Mouse (Mus musculus) fibroblast of lung, adult 2 months (primary cell): ENCODE measurements around the gene Sugp1.
"Not testable (repeated sequence)": the region's sequence is repeated elsewhere in the genome, so short reads cannot be mapped to it uniquely, and the experiment has no call there.

Experiments used
- DNase-seq: peaks from one replicate; pipeline ENCODE4 v3.0.0-alpha.2; 2011; ENCODE audit warnings: low read depth

Gene Sugp1

DNA sequence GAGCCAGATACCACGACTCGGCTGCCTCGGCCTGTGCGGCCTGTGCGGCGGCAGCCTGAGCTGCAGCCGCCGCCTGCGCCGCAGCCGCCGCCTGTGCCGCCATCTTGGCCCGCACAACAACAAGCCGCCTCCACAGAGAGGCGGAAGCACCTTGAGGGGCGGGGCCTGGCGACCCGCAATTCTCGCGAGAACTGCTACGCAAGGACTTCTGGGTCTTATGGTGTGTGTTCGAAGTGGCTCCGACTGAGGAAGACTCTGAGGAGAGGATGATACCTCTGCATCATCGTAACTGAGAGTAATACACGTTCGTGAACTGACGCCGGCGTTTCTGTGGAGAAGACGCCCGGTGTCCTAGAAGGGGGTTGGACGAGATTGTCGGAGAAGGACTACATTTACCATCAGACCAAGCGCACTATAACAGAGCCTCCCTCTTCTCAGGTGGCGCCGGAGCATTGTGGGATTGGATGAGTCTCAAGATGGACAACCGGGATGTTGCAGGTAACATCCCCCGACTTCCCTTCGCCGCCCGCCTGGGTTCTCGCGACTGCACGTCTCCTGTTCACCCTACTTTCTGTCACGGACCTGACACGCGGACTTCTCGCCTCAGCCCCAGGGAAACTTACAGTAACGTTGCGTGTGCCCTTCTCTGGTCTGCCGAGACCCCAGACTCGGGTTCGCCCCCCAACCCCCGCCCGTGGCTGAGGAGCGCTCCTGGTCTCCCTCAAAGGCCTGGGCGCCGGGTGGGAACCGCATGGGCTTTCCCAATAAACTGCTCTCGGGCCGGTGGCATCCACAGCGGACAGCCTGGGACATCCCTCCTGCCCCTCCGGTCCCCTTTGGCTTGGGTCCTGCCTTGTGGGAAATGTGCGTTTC, at the start of gene Sugp1, which contains the start of gene Mau2:
Gene Sugp1, plus strand, starts transcription at position 231 of the 873 bp plus-strand sequence.
Gene Mau2, minus strand, starts transcription at position 152 of the 873 bp plus-strand sequence.
- DNase-seq, result peak; percentile 97

DNA sequence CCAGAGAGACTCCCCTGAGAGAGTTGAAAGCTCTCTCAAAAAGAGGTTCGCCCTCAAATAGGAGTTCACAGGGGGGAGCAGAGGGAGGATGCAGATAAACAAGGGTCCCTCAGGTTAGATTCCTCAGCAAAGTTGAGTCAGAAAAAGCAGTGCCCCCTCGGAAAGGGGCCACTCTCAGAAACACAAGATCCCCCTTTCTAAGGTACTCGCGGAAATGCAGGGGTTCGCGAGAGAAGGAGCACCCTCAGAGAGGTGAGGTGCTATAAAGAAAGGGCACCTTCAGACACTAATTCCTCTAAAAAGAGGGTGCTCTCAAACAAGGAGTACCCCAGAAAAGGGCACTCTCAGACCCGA, 47.2 kb upstream of the Sugp1 start:
- no peak for DNase-seq

DNA sequence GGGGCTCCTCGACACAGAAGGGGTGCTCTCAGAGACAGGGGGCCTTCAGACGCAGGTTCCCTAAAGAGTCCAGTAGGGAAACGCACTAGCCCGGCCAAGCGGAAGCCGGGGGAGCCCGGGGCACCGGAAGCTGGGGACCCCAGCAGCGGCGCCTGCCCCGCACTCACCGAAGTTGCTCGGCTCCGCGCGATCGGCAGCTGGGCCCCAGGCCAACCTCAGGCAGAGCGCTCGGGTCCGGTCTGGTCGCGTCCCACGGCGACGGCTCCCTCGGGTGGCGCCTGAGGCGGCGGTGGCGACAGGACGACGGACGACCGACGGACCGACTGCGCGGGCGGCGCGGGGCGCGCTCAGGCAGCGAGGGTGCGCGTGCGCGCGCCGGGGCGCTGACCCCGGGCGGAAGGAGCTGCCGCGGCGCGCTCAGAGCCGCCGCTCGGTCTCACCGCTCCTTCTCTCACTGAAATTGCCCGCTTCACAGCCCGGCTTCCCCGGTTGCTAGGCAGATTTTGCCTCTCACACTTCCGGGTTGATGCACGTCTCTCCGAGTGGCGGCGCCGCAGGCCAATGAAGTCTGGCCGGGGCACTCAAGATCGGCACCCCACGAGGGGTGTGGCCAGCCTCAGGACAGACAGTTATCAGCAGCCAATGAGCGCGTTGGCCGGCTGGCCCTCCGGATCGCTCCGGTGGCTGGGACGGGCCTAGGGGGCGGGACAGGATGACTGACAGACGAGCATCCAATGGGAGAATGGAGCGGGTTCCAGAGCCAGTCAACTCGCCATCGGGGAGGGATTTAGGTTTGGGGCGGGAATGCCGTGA, 46.6 kb upstream of the Sugp1 start, which contains the start of gene Gatad2a:
Gene Gatad2a, minus strand, starts transcription at position 609 of the 813 bp plus-strand sequence.
- peak; percentile 100 for DNase-seq

DNA sequence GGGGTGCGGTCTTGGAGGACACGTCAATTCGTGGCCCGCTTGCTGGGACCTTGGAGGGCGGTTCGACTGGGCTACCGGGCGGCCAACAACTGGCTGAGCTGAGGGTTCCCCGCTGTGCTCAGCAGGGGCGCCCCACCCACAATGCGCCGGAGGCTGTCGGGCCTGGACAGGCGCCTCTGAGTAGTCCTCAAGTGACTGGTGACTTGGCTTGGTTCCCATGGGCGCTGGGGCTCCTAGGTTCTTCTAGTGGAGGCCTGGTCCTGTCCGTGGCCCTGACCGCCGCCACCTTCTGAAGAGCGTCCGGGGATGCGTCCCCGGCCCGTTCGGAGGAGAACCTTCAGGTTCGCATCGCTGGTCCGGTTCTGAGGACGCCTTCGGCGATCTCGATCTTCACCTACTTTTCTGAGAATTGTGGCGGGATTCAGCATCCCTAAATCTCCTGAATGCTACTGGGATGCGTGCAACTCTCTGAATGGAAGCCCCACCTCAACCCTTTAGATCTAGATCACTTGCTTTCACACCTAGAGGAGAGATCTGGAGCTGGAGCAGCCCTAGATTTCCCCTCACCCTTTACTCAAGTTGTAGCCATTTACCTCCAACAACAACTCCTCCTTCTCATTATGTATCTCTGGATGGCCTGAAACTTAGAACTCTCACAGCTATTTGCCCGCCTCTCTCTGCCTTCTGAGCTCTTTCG, 45.9 kb upstream of the Sugp1 start:
- DNase-seq, result no peak

DNA sequence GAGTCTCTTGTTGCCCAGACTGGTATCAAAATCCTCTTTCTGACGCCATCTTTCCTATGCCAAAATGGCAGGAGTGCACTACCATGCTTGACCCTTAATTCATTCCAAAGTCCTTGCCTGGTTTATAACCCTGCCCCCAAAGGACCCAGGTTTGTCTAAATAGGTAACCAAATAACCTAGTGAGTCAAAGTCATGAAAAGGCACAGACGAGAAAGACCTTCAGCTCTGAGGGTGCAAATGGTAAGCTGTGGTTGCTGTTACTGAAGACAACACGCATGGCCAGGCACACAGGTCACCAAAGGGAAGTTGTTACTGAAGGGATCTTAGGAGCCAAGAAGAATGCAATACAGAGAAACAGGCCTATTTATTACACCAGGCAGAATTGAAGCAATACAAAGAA, 43.9 kb upstream of the Sugp1 start:
- DNase-seq, result no peak

DNA sequence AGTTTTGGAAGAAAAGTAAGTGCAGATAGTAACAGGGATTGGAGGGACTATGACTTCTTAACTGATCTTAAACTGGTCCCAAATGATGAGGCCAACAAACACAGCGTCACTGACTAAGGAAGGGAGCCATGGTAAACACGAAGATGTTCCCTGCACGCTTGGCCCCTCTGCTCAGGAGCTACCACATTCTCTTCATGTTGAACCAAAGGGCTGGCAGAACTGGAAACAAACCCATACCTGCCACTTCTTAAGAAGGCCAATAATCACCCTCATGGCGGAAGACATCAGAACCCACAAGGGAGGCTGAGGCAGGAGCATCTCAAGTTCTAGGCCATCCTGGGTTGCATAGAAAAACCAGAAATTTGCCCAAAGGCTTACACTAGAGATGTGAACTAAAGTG, 43.4 kb upstream of the Sugp1 start:
- no peak for DNase-seq

DNA sequence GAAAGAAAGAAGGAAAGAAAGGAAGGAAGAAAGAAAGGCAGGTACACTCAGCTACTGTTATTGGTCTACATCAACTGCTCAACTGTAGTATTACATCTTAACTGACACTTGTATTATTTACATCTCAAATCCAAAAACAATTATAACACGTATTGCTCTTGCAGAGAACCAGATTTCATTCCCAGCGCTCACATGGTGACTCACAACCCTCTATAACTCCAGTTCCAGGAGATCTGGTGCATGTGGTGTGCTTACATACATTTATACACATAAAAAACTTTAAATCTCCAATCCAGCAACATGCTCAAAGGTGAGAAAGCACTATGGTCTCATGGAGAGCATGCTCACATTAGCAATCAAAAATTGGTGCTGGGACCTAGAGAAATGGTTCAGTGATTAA, 42.4 kb upstream of the Sugp1 start:
- no peak for DNase-seq

DNA sequence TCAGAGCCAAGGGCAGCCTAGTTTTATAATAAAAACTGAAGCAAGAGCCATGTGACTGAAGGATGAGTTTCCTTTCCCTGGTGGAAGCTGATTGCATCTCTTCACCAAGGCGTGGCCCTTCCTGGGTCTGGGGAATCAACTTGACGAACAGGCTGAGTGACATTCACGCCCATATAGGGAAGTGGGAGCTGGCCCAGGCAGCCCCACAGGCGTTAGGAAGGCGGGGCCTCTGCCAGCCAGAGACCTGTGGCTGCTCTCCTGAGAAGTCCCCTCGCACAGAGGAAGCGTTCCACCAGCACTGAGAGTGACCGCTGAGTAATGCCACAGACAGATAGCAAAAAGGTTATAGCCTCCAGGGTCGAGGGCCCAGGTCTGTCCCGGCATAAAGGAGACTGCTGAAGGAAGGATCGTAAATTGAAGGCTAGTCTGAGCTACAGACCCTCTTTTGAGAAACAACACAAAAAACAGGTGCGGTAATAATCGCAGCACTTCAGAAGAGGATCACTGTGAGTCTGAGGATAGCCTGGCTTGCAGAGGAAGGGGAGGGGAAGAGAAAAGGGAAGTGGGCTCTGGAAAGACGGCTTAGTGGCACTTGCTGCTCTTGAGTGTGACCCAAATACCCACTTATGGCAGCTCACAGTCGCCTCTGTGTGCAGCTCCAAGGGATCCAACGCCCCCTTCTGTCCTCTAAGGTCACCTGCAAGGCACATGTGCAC, 41.3 kb upstream of the Sugp1 start:
- no peak for DNase-seq

DNA sequence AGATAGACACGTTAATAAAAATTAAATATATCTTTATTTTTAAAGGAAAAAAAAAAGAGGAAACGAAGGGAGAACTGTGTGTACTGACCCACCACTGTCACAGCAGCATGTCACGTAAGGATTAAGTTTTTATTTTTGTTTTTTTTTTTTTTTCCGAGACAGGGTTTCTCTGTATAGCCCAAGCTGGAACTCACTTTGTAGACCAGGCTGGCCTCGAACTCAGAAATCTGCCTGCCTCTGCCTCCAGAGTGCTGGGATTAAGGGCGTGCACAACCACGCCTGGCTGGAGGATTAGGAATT, 40.8 kb upstream of the Sugp1 start:
- DNase-seq, result not testable (repeated sequence)

DNA sequence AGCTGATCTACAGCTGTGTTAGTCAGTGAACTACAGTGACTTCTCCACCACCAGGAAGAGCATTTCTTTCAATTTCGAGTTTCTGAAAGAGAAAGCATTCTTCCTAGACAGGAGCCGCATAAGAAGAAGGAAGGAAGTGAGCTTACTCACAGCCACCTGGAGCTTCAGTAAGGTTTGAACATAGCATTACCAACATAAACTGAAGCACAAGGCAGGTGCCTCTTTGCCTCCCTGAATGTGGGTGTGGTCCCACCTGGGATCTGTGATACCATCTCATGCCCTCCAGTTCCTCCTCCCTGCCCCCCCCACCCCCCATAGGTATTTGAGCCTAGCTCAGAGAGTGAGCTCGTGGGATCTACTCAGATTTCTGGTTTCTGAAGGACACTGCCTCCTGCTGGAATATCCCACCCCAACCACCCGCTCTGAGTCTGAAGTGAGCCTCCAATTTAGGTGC, 39.4 kb upstream of the Sugp1 start:
- DNase-seq, result no peak

DNA sequence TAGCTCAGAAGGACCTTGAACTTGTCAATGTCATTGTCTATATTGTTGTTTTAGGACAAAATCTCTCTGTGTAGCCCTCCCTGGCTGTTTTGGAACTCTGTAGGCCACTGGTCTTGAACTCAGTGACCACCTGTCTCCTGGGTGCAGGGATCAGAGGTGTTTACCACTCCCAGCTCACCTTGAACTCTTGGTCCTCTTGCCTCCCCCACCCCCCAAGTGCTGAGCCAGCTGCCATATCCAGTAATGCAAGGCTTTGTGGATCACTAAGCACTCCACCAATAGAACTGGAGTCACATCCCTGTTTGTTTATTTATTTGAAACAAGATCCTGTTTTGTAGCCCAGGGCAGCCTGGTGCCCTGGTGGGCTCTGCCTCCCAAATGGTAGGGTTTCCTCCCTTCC, 38.3 kb upstream of the Sugp1 start:
- no peak for DNase-seq

DNA sequence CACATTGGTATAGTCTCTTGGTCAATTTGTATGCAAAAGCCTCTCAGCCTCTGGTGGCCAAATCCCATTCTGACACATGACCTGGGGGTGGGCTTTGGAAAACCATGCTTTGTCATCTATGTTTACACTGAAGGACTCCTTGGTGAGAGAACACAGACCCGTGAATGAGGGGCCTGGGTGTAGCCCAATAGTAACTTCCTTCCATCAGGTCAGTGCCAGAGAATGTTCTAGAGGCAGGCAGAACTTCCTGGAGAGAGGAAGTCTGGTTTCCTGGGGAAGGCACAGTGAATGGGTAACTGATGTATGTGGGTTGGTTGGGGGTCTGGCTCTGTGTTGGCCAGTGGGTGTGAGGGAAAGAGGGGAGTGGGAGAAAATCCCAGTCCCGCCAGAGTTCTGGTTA, 37.4 kb upstream of the Sugp1 start:
- DNase-seq, result no peak

DNA sequence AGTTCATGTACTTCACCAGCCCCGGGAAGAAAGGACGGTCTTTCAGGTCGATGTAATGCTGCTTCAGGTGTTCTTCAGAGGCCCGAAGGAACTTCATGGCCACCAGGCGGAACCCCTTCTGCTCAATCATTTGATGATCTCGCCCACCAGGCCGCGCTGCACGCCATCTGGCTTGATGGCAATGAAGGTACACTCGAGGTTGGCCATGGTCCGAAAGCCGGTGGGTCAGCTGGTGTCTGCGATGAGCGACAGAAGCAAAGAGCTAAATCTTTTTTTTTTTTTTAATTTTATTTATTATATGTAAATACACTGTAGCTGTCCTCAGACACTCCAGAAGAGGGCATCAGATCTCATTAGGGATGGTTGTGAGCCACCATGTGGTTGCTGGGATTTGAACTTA, 31.8 kb upstream of the Sugp1 start:
- DNase-seq, result not testable (repeated sequence)

DNA sequence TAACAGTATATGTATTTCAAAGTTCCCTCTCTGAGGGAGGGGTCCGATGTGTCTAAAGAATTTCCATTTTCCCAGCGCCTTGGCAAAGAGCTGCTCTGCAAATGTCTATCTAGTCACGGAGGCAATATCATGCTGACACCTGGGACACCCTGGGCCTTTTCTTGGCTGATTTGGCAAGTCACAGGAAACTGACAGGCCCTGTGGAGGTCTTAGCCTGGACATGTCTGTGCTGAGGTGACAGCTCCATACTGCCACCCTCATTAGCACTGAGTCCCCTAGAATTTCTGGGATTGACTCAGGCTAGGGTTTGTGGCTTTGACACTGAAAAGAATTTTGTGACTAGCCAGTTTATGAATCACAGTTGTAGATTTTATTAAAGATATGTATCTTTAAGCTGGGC, 30.3 kb upstream of the Sugp1 start:
- DNase-seq, result no peak

DNA sequence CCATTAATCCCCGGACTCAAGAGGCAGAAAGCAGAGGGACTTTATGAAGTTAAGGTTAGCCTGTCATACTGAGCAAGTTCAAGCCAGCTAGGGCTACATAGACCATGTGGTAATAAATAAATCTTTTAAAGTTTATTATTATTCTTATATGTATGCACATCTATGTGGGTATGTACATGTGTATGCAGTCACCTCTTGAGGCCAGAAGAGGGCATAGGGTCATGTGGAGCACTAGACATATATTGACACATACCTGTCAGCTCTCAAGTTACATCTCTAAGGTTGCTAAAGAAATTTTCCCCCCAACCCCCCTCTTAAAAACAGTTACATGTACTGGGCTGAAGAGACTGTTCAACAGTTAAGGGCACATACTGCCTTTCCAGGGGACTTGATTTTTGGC, 29.9 kb upstream of the Sugp1 start:
- DNase-seq, result no peak

DNA sequence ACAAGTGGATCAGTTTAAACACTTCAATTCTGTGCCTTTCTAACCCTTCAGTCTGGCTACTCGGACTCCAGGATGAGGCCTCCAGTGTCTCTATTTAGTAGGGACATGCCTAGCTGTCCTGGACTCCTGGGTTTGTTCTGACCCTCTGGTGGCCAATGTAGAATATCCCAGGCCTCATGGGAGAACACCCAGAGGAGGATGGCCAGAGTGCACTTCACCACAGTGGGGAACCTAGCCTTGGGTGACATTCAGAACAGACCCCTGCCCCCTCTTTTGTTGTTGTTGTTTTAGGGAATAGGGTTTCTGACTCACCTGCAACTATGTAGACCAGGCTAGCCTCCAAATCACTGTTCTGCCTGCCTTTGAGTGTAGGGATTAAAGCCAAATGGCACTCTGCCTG, 27.6 kb upstream of the Sugp1 start:
- DNase-seq, result no peak

DNA sequence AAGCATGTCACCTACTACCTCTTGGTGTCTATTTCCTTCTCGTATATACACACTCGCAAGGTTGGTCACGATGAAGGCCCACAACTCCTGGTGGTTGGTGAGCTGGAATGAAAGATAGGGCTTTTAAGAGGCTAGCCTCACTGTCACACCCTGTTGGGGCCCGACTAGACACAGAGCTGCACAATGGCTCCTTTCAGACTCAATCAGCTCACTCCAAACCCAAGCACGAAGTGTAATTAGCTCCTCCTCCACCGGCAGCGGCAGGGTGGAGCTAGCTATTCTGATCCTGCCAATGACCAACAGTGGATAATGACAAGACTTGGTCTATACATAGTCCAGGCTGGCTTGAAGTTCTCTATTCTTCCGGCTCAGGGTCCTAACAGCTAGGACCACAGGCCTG, 19.0 kb upstream of the Sugp1 start:
- DNase-seq, result no peak

DNA sequence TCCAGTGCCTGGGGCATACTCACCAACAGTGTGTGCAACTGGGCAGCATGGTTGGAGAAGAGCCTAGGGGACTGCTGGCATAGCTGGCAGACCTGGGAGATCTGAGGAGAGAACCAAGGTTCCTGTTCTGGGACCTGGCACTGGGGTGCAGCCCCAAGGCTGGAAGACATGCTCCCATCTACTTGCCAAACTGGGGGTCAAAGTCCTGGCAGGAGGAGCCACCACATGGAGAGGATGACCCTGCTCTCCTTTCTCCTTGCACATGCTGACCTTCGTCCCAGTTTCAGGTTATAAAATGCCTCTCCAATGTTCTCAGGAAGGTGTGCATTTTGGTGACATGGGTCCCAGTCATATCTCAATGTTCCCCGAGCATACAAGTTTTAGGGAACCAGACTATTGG, 16.5 kb upstream of the Sugp1 start:
- no peak for DNase-seq

DNA sequence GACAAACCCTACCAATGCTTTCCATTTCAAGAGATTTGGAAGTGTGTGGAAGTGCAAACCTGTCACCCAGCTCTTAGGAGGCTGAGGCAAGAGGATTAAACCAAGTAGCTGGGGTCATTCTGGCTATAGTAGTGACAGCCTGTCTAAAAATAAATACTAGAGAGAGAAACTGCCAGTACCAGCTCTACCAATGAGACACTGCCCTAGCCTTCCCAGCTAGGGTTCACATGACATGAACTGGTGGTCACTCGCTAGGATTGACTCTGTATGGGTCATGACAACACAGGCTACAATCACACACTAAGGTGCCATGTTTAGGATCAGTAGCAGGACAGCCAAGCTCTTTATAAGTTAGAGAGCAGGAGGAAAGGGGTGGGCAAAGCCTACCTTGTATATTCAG, 12.4 kb upstream of the Sugp1 start:
- DNase-seq, result no peak

DNA sequence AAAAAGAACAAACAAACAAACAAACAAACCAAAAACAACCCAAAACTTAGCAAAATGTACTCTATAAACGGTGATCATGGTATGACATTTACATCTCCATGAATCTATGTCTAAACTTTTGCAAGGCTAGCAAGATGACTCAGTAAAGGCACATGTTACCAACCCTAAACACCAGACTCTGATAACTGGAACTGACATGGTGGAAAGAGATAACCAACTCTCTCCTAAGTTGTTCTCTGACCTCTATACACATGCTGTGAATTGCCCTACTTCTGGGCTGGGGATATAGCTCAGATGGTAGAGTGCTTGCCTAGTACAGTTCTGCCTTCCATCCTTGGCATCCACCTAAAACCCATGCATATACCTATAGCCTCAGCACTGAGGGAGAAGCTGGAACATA, 4.6 kb upstream of the Sugp1 start:
- DNase-seq, result no peak

DNA sequence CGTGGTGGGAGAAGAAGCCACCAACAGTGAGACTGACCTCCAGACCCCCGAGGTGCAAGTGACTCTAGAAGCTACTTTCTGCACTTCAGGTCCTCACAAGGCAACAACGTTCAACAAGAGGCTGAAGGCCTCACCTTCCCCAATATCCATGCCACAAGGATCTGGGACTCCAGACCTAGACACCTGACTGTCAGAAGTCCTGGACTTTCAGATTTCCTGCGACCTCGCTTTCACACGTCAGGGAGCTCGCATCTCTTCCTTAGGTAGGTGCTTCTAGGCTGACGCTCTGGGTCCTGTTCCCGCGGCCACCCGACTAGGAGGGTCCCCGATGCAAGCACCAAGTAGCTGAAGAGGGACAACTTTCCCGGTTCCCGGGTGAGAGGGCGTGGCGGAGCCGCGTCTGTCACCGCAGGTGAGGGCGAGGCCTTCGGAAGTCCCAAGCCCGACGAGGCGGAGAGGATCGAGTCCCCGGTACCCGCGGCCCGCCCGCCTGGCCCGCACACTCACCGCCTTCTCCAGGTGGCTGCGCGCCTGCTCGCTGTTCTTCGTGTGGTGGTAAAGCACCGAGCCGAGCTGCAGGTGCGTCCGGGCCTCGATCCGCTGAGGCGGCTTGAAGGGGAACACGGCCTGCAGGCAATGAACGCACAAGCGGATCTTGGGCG, 597 bp upstream of the Sugp1 start:
- DNase-seq, result no peak

DNA sequence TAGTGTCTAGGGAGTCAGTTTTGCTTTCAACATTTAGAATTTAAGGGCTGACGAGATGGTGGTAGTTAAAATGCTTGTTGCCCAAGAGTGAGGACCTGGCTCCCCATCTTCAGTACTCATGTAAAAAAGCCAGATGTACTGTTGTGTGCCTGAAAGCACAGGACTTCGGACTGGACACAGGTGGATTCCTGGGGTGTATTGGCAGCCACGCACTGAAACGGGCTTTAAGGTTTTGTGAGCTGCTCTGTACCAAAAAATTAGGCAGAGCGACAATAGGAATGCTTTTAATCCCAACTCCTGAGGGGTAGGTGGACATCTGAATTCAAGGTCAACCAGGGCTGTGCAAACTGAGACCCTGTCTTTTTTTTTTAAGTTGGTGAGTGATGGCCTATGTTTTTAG, 1.4 kb downstream of the Sugp1 start:
- no peak for DNase-seq
